Mouse (Mus musculus) ZHBTc4 (cell line): ENCODE results near the gene Plekhm1.
A peak's percentile ranks its signal among the peaks of the same experiment; 100 is the strongest.

Experiments
- DNase-seq: peaks from one replicate; pipeline ENCODE4 v3.0.0-alpha.2; 2011; ENCODE audit warnings: low read depth, low spot score

Gene Plekhm1

DNA sequence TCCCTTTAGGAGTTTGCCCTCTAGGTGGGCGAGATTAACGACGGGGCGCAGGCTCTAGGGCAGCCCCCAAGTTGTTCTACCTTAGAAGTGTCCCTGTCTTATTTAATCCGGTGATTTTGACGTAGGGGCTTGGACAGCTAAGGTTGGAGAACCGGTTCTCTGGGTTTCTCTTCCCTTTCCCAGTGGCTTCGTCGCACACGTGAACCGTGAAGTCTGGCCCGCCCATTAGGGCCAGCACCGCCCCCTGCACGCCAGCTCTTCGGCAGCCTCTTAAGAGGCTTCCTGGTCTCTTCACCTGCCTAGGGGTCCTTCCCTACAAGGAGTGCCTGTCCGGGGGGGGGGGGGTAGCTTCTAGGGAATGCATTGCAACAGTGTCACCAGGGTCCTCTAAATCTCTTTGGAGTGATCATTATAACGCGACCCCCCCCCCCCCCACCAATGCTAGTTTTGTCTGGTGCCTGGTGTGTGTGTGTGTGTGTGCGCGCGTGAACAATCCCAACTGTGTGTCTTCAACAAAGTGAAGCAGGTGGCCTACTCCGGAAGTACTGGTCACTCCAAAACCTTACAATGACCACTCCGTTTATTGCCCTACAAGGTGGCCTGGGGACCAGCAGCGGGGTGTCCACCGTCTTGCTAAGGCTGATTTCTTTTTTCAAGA, 51.0 kb downstream of the Plekhm1 start:
- peak; percentile 86 for DNase-seq

DNA sequence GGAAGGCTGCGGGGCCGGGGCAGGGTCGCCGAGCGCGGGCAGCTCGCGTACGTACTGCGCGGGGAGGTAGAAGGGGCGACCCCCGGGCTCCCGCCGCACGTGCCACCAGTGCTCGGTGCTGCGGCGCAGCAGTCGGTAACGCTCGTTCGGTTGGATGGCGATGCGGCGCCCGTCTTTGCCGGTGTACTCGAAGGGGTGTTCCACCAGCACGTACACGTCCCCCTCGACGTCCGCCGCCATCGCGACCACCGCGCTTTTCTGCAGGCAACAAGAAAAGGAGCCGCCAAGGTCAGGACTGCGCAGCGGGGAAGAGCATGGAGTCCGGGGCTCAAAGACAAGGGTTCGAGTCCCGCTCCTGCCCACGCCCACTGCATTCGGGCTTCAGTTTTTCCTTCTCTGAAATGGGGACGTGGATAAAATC, 51.8 kb downstream of the Plekhm1 start:
- peak; percentile 59 for DNase-seq

DNA sequence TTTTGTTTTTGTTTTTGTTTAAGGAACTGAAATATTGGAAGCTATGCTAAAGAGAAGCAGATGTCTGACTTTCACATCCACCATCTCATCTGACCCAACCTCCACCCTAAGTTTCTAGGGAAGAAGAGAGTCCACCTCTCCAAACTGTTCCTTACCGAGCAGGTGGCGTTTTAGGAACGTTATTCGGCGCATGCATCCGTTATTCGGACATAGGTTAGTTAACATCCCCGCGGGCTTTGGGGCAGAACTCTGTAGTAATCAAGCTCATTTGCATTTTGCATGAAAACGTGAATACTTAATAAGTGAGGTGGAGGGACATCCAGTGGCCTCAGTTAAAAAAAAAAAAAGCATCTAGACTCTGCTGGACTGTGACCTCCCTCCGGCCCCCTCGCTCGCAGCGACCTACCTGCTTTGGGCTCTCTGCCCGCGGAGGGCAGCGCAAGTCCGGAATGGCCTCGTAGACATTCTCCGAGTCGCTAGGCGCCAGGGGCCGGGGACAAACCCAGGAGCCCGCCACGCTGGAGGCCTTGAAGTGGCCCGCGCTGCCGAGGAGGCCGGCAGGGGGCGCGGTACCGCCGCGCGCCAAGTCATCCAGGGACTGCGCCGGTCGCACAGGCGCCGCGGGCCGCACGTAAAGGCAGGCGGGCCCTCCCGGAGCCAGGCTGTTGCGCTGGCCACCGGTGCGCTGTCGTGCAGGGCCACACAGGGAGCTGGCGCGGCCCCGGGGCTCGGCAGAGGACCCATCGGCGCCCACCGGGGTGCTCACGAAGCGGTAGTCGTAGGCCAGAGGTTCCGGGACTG, 52.4 kb downstream of the Plekhm1 start:
- DNase-seq, result peak; percentile 93

DNA sequence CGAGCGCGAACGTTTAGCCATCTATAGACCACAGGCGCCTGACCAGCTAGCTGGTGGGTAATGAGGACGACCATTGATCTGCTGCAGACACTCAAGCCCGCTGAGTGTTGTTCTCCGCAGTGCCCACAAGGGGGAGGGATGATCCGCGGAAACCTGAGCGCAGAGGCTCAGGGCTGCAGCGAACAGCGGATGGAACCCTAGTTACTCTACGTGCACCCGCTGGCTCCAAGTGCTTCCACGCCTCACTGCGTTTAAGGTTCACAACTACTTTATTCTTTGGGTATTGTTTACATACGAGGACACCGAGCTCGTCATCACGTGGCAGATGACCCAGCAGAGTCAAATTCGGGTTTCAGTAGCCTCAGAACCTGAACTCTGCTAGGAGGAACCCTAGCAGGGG, 53.4 kb downstream of the Plekhm1 start:
- peak; percentile 93 for DNase-seq

DNA sequence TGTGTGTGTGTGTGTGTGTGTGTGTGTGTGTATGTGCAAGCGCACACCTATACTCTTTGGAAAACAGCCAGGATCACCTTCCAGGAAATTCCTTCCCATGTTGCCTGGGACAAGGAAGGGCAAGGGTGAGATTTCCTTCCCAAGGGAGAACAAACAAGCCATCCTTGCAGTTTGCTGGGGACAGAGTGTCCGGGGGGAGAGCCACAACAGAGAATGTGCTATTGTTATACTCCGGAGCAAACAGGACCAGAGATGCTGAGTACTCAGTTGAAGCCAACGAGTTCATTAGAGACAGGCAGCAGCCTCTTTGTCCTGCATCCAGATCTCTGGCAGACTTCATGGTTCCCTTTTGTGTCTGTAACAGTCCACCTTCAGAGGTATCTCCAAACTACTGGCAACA, 54.2 kb downstream of the Plekhm1 start:
- no peak for DNase-seq

DNA sequence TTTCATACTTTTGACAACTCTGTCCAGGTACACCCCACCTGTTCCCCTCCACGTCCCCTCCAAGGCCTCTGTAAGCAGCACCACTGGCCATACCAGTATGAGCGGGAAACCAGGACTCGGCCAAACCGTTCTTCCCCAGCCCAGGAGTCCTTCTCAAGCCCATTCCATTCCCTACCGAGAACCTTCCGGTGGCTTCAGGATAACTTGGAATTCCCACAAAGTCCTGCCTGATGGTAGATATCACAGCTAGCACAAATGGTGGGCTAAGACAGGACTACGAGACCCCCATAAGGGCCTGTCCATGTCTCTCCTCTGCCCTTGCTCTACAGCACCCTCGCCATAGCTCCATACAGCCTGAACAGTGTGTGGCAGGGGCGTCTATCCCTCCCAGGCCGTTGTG, 54.8 kb downstream of the Plekhm1 start:
- DNase-seq, result no peak

DNA sequence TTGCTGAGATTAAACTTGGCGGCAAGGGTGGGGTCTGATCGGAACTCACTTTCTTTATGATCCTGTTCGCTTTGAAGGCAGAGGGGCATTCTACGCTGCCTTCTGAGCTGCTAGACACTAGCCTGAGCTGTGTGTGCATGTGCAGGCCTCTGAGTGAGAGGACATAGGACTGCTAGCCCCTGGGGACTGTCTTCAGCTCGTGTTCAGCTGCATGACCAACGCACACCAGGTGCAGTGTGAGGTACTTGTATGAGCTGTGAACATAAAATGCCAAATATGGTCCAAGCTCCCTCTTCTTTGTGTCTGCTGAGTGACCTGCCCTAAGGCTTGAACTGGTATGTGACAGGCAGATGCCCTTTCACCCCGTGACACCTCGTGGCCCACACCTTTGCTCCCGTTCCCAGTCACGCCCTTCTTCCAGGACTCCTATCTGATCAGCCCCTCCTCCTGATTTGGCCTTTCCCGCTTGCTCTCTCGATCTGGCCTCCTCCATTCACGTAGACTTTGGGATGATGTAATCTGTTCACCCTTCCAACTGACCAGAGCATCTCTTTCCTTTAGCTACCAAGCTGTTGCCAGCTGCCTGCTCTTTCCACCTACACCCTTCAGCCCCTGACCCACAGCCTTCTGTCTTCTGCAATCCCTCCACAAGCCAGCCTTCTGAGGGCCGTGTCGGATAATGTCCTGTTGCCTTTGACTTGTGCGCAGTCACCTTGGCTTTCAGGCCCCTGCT, 55.4 kb downstream of the Plekhm1 start:
- no peak for DNase-seq

DNA sequence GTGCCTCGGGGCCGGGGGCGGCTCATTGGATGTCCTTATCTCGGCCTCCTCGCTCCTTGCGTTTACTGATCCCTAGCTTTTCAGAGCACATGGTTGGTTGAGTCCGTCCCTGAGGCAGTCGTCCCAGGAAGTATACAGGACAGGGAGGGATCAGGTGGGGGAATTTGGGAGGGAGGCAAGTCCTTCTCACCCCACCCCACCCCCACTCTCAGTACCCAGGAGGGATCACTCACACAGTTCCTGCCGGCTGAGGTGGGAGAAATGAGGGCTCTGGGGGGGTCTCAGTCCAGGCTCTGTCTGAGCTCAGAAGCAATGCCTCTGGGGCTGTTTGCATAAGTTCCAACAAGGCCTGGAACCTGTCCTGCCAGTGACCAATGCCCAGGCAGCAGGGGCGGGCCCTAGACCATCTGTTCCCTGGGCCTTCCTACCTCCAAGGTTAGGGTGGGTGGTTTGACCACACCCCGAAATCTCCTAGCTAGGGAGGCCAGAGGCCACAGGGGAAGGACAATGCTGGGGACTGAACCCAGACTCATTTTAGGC, 56.4 kb downstream of the Plekhm1 start:
- DNase-seq, result peak; percentile 26

DNA sequence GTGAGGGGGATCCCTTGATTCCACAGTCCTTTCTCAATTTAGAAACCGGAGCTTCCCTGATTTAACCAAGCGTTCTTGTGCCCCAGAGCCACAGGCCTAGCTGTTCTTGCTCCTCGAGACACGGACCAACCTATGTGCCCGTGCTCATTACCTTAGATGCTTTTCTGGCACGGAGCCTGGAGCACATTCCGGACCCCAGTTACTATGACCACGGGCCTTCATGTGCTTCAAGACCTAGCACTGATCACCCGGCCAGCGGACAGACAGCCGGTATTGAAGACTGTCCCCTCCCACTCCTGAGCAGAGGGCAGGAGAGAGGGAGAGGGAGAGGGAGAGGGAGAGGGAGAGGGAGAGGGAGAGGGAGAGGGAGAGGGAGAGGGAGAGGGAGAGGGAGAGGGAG, 57.2 kb downstream of the Plekhm1 start:
- DNase-seq, result no peak

DNA sequence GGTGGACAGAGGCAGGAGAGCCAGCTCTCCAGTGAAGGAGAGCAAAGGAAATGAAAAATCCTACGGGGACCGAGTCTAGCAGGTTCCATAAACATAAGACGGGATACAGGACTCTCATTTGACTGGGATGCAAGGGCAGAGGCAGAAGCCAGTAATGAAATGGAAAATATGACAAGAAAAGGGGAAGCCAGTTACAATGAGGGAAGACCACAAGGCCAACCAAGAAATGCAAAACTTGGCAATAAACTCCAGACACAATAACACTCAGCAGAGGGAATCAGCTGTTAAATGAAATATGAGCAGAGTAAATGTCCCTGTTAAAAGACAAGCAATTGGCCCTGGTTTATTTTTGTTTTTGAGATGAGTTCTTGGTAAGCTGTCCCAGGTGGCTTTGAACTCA, 58.5 kb downstream of the Plekhm1 start:
- DNase-seq, result no peak

DNA sequence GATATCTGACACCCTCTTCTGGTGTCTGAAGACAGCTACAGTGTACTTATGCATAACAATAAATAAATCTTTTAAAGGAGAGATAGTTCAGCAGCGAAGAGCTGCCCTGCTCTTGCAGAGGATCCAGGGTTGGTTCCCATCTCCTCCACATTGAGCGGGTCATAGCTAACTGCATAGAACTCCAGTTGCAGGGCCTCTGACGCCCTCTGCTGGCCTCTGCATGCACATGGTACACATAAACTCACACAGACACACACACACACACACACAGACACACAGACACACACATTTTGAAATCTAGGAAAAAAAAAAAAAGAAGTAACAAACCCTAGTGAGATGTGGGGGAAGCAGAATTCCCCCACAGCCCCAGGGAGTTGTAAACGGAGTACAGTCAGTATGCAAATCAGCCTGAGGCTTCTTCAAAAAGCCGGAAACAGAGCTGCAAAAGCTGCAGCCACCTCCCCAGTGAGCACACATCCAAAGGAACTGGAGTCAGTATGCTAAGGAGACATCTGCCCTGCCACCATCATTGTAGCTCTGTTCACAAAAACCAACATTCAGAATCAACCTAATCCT, 60.2 kb downstream of the Plekhm1 start:
- peak; percentile 26 for DNase-seq

DNA sequence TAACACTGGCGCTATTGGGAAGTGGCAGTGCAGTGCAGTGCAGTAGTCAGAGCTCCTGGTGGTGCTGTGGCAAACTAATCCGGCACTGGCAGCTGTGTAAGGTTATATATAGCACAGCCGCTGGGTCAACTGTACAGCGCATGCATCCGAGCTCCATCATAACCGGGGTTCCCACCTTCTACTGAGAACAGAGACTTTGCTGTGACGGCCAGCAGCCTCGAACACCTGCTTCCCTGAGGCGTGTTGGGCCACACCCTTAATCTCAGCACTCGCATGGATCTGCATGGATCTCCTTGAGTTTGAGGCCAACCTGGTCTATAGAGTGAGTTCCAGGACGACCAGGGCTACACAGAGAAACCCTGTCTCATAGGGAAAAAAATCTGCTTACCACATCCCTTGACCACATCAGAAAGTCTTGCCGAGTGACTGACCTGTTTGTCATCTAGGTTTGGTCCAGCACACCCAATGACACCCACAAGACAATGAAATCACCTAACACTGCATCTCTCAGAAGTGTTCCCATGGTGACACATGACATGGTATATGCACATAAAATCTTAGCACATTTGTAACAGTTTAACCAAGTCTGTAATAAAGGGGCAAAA, 61.7 kb downstream of the Plekhm1 start:
- no peak for DNase-seq

DNA sequence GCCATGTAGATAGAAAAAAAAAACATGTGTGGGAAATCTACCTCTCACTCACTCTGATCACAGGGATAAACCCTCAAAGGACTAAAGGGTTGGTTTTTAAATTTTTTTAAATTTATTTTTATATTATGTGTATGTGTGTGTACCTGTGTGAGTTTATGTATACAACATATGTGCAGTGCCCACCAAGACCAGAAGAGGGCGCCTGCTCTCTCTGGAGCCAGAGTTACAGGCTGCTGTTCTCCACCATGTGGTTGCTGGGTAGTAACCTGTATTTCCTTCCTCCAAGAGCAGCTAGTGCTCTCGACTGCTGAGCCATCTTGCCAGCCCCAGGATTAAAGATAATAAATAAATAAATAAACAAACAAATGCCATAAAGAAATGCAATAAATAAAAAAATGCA, 62.8 kb downstream of the Plekhm1 start:
- peak; percentile 76 for DNase-seq

DNA sequence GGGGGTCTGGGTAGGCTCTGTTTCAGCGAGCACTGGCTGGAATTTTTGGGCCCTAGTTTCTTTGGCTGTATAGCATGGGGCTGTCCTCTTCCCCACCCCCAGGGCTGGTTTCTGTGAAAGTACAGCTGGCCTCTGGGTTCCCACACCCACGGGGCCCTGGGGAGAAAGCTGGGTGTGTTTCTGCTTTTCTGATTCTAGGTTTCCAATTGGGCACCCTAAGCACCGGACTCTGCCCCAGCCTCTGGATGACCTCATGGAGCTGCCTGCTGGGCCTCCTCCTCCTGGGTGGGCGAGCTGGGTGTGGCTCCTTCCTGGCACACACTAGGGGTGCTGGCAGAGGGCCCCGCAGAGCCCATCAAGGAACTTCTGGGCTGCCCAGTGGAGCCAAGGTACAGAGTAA, 65.8 kb downstream of the Plekhm1 start:
- DNase-seq, result no peak

DNA sequence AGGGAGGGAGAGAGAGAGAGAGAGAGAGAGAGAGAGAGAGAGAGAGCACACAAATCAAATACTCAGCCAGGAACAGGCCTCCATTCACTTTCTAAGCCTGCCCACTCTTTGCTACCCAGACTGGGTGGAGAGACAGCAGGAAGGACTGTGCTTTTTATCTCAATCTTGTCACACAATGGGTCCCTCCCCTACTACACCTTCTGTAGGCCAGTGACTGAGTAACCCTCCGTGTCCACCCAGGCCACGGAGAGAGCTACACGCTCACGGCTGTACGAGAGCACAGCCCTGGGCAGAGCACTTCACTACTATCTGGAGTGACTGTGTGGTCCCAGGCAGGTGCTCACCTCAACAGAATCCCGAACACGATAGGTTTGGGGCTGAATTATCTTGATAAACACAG, 66.3 kb downstream of the Plekhm1 start:
- no peak for DNase-seq

DNA sequence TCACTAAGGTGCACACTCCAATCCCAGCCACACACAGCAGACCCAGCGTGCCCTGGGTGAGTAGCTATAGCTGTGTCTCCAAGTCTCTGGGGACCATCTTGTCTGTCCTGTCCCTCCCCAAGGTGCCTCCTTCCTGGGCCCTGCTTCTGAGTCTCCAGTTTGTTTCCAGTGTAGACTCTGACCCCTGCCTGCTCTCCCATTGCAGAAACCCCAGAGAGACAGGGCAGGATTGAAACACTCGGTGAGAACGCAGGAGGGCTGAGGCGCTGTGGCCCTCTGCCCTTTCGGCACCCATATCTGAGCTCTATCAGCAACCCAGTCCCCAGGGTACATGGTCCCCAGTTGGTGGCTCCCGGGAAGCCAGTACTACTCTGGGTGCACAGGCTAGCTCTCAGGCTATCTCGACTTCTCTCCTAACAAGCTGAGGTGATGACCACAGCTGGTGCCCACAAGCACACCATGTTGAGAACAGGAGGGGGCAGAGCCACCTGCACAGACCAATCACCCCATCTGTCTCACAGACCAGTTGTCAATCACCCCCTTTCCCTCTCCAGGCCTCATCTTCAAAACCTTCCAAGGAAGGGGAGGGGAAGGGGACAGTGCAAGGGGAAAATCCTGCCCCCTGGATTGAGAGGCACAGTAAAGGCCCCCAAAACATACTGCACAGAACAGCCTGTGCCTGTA, 66.9 kb downstream of the Plekhm1 start:
- no peak for DNase-seq

DNA sequence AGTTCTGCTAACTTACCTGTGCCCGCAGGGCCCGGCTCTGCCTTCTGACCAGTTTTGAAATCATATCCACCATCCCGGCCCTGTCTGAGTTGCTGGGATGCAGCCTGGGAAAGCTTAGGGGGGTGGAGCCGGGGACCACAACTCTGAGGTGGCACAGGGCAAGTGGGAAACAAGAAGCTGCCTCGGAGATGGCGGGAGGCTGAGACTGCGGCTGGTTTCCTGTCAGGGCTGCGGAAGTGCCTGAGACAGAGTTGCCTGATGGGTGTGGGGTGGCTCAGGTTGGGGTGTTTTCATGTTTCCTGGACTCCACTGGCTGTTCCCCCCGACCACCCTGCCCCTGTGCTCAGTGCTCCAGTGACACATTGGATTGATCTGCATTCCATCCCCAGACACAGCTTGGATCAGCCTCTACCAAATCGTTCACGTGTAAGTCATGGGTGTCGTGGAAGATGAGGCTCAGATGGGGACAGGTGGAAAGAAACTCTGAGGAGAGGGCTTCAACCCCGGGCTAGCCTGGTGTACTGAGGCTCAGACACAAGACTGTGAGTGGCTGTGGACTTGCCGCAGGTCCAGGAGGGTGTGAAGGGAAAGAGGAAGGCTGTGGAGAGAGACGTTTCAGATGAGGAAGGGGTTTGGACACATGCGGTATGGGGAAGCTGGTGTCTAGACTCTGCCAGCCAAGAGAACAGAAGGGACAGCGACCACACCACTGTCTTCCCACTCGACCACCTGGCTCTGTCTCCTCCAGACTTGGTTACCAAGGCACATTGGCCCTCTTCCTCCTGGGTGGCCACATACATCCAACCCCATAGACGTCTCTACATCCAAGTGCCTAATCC, 67.8 kb downstream of the Plekhm1 start:
- peak; percentile 44 for DNase-seq

DNA sequence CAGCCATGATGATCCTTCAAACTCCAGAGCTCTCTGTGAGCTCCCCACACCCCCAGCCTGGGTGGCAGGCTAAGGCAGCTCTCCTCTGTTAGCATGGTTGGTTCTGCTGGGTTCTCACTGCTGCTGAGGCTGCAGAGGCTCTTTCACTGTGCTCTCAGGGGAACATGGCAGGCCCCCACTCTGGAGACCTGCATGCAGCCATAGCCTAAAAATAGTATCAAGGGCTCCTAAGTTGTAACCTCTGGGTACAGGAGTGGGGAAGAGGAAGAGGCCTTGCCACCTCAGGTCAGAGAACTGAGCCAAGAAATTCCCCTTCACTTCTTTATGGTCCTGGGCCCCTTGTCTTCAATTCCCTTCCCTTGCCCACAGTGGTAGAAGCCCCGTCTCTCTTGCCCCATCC, 68.6 kb downstream of the Plekhm1 start:
- DNase-seq, result no peak

DNA sequence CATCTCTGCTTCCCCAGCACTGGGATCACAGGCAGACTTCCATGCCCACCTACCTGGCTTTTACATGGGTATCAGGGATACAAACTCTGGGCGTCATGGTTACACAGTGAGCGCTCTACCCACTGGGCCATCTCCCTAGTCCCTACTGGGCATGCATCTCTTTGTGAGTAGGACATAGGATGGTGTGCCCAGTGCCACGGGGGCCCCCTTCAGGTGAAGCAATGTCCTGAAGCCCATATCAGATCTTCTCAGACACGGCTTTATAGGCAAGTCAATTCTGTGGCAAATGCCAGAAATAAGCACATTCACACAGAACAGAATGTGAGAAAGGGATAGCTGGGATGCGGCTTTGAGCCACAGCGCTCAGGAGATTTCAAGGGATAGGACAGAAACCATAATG, 69.4 kb downstream of the Plekhm1 start:
- DNase-seq, result no peak

DNA sequence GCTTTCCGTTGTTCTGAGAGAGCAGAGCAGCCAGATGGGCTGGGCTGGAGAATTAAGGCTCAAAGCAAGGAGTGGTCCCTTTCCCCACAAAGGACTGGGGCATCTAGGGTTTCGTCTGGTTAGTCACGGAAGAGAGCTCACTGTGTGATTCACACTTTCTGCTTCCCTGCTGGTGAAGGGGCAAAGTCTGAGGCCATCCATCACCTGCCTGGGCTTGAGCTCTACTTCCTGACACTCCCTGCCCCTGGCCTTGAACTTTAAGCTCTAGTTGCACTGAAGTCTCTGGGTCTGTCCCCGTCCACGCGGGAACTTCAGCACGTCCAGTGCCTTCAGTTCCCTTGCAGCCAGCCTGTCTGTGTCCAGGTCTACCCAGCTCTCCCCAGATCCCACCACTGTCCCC, 71.8 kb downstream of the Plekhm1 start:
- DNase-seq, result peak; percentile 72
